Mouse (Mus musculus) E14TG2a.4 (cell line): Measurements from ENCODE around the gene Cdyl.

Experiments
- H3K27me3 ChIP-seq: 2 replicates; pipeline ENCODE4 v1.6.1; 2014; ENCODE audit warnings: low read length, control low read depth; ENCODE audit not compliant: insufficient read depth
- H3K36me3 ChIP-seq: 2 replicates; pipeline ENCODE4 v1.6.1; 2014; ENCODE audit warnings: low read length, control low read depth; ENCODE audit not compliant: insufficient read depth
- H3K4me1 ChIP-seq: replicated peaks from 2 replicates; pipeline ENCODE4 v1.6.1; 2014; ENCODE audit warnings: low read depth, low read length, control low read depth
- H3K4me3 ChIP-seq: replicated peaks from 2 replicates; pipeline ENCODE4 v1.5.1; 2014; ENCODE audit warnings: mild to moderate bottlenecking, low read length
- H3K9me3 ChIP-seq: 2 replicates; pipeline ENCODE4 v1.6.1; 2014; ENCODE audit warnings: low read length, control low read depth
- CTCF ChIP-seq: conservative IDR thresholded peaks from 2 replicates; pipeline ENCODE4 v1.5.1; 2014; ENCODE audit warnings: low read length
- NANOG ChIP-seq: IDR thresholded peaks from 2 replicates; pipeline ENCODE4 v1.6.1; 2014; ENCODE audit warnings: borderline replicate concordance, low read length, mixed read lengths
- POU5F1 ChIP-seq: IDR thresholded peaks from 2 replicates; pipeline ENCODE4 v1.6.1; 2014; ENCODE audit warnings: low read length, borderline replicate concordance

Cdyl gene

DNA sequence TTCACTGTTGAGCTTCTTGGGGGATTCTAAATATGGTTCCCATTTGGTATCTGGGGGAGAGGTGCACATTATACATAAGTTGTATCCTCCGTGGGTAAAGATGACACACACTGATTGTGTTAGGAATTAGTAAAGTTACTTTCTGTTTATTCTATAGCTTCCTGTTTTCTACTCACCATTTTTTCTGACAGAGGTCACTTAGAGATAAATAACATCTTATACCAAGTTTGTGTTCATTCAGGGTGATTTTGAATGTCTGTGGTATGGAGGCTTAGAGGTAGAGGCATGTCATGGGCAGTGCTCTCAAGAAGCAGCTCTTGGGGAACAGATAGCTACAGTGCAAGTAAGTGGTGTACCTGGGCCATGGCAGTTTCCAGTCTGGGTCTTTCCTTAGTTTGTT lies 83.6 kb downstream of the Cdyl start:
- Histone ChIP-seq H3K4me3 (peak overlapping the region; percentile 86; the same call in 1 of the 2 replicates), H3K36me3 (no peaks in the 10 kb centered on the region), H3K9me3 (no peaks in the 10 kb centered on the region), H3K27me3 (no peaks in the 10 kb centered on the region), H3K4me1 (peaks cover 67% of the 10 kb centered on the region)
- TF ChIP-seq NANOG (no peak), CTCF (no peak), POU5F1 (no peak)

DNA sequence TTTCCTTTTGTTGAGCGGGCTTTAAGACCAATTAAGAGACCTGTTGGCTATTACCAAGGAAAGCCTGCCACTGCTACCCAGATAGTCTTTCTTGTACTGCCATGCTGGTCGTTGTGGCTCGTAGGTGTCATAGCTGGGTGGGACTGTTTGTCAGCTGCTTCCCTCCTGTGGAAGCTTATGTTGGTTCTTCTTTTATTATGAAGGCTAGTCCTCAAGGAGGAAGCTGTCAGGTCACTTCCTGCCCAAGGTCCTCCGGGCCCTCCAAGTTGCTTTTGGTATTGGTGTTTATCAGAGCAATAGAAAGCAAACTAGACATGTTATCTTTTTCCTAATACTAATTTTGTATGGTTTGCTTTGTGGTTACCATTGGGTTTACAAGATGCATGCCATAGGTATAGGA lies 89.6 kb downstream of the Cdyl start:
- TF ChIP-seq POU5F1 (no peak), CTCF (no peak), NANOG (no peak)
- peaks cover 95% of the 10 kb centered on the region for H3K4me1 ChIP-seq

DNA sequence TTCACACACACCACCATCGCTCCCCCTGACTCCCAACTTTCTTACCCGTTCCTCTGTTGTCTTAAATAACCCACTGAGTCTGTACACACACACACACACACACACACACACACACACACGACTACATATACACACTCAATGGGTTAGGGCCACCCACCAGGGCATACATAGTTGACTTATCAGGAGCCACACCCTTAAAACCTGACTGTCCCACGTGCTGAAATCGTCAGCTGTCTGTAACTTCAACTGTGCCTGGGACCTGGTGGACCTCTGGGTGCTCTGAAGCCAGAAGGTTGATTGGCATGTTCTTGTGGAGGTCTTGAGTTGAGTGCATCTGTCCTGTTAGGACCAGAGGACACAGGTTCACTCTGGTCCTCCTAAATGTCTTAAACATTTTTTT lies 90.0 kb downstream of the Cdyl start:
- peaks cover 95% of the 10 kb centered on the region for H3K4me1 ChIP-seq
- no peaks in the 10 kb centered on the region for H3K27me3 ChIP-seq
- H3K4me3 ChIP-seq, result no peak overlapping the region
- no peaks in the 10 kb centered on the region for H3K9me3 ChIP-seq
- H3K36me3 ChIP-seq, result peaks cover 21% of the 10 kb centered on the region
- TF ChIP-seq CTCF (no peak), NANOG (no peak), POU5F1 (no peak)

More for the DNA sequence above, 89.6 kb downstream of the Cdyl start:
- Histone ChIP-seq H3K27me3 (no peaks in the 10 kb centered on the region), H3K9me3 (no peaks in the 10 kb centered on the region), H3K4me3 (no peak overlapping the region), H3K36me3 (peaks cover 21% of the 10 kb centered on the region)

DNA sequence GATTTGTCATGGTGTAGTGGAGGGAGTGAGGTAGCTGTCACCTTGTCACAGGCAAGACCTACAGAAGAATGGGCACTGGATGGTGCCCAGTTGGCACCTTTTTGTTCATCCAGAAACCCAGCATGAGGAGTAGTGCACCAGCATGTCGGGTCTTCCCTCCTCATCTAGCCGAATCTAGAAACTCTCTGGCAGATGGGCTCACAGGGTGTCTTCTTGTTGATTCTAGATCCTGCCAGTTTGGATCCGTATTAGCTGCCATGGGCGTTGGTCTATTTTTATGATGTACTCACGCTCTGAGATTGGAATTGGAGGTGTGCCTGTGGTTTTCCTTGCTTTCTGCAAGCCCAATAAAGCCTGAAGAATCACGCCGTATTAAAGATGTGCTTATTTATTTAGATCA lies 92.4 kb downstream of the Cdyl start:
- H3K36me3 ChIP-seq, result peaks cover 22% of the 10 kb centered on the region
- H3K4me3 ChIP-seq, result no peak overlapping the region
- H3K27me3 ChIP-seq, result no peaks in the 10 kb centered on the region
- peaks cover 96% of the 10 kb centered on the region for H3K4me1 ChIP-seq
- H3K9me3 ChIP-seq, result no peaks in the 10 kb centered on the region
- TF ChIP-seq CTCF, result no peak
- TF ChIP-seq POU5F1, result no peak
- no peak for TF ChIP-seq NANOG

DNA sequence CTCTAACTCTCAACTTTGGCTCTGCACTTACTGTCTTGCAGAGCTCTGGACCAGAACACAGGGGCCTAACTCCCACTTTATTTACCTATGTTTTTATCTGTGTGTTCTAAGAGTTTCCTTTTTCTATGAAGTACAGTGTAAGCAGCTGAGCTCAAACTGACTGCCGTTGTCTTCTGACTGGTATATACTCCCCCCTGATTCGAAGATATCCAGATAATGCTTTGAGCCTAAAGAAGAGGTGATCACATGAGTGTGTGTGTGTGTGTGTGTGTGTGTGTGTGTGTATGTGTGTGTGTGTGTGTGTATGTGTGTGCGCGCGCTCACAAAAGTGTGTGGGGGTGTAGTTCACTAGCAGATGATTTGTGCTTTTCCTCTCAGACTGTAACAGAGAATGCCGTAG lies 95.4 kb downstream of the Cdyl start:
- Histone ChIP-seq H3K36me3 (peaks cover 41% of the 10 kb centered on the region), H3K27me3 (no peaks in the 10 kb centered on the region), H3K9me3 (no peaks in the 10 kb centered on the region), H3K4me3 (no peak overlapping the region), H3K4me1 (peaks cover 98% of the 10 kb centered on the region)
- no peak for TF ChIP-seq CTCF
- no peak for TF ChIP-seq POU5F1
- TF ChIP-seq NANOG, result no peak

DNA sequence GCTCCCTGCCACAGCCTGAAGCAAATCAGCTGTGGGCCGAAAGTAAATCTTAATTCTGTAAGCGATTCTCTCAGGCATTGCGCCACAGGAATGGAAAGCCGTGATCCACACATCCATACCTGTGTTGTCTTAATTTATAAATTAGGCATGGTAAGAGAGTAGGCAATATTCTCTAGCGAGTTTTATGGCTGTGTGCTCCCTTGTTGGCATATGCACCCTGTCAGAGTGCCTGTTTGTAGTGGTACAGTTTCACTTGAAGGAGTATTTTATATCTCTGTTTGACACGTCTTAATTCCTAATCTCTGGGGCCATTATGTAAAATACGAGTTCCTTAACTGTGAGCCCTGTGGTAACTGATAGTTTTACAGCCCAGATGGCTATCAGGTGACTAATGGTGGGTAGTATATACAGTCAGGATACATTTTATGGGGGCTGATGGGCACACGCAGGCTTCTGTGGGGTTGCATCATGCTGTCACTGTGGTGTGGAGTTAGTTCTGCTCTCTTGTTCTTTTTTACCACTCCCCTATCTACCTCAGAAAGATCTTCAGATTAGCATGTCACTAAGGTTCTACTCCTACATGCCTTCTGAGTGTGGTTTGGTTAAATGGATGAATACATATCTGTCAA lies 96.1 kb downstream of the Cdyl start:
- Histone ChIP-seq H3K9me3 (no peaks in the 10 kb centered on the region), H3K4me1 (peaks cover 98% of the 10 kb centered on the region), H3K27me3 (no peaks in the 10 kb centered on the region), H3K36me3 (peaks cover 35% of the 10 kb centered on the region), H3K4me3 (no peak overlapping the region)
- no peak for TF ChIP-seq NANOG
- TF ChIP-seq CTCF, result no peak
- no peak for TF ChIP-seq POU5F1

DNA sequence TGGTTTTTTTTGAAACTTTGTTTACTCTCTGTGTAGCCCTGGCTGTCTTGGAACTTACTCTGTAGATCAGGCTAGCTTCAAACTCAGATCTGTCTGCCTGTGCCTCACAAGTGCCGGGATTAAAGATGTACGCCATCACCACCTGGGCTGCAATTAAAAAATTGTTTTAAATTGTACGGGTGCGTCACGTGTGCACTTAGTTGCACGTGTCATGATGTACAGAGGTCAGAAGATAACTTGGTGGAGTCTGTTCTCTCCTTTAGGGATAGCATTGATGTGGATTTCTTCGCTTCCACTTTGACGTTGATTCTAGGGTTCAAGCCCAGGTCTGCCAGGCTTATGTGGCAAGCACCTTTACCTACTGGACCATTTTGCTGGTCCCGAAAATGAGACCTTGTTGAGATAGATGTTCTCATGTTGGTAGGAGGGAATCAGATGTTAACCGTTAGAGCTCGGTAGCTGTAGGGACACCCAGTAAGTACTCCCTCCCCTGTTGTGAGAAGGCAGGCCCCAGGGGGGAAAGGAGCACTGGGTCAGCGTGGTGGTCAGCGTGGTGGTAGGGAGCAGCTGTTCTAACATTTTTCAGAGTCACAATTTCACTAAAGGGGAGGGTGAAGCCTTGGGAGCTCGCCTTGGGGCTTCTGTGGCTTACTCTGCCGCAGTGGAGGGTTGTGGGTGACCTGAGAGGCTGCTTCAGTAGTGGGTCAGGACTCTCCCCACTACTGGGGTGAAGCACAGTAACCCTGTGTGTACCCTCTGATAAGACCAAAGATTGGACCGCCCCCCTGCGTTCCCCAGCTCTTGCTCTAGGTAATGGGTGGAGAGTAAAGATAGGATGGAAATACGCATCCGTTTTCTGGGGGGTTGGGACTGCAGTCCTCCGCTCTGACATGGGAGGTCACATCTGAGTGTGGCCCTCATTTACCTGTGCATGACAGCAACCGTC lies 97.0 kb downstream of the Cdyl start:
- no peak for TF ChIP-seq NANOG
- TF ChIP-seq POU5F1, result no peak
- no peak for TF ChIP-seq CTCF

DNA sequence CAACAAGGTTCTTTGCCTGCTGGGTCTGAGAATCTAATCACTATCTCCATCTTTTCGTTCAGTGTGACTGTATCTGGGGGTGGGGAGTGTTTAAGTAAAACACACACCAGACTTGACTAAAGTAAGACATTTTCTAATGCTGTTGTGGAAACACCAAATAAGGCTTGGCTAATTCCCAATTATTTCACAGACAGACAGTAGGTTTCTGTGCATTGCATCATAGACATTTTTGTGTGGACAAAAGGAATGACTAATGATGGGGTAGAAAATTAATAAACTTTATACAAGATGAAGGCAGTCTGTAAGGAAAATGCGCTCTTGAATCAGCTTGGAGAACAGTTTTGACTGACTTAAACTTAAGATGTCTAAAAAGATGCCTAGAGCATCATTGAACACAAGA lies 100.7 kb downstream of the Cdyl start:
- peaks cover 29% of the 10 kb centered on the region for H3K36me3 ChIP-seq
- H3K4me3 ChIP-seq, result no peak overlapping the region
- no peaks in the 10 kb centered on the region for H3K27me3 ChIP-seq
- H3K4me1 ChIP-seq, result peaks cover 95% of the 10 kb centered on the region
- no peaks in the 10 kb centered on the region for H3K9me3 ChIP-seq
- no peak for TF ChIP-seq NANOG
- TF ChIP-seq POU5F1, result no peak
- no peak for TF ChIP-seq CTCF

More for the DNA sequence above, 97.0 kb downstream of the Cdyl start:
- Histone ChIP-seq H3K27me3 (no peaks in the 10 kb centered on the region), H3K9me3 (no peaks in the 10 kb centered on the region), H3K4me3 (no peak overlapping the region), H3K36me3 (peaks cover 37% of the 10 kb centered on the region), H3K4me1 (peaks cover 98% of the 10 kb centered on the region)
